Mouse (Mus musculus) Patski (cell line): ENCODE data around the gene Nsmce3. TPM values are rescaled to one million over a fixed set of nuclear protein-coding genes. Genes with fewer than 3 reads are reported as not detected.
A peak's percentile ranks its signal among the peaks of the same experiment; 100 is the strongest.

ENCODE experiments used
- ATAC-seq: fragments of 100-300 bp; one replicate; pipeline ENCODE4 v1.8.0; 2021
- CTCF ChIA-PET: fragments of 350-600 bp; sonication (Branson Sonifier 250); formaldehyde crosslinking; loops from one replicate; lab custom pipeline; 2022; ENCODE audit warnings: inconsistent platforms; lab: Charles Lee
- POLR2A ChIA-PET: fragments of 350-600 bp; sonication (Branson Sonifier 250); formaldehyde crosslinking; loops from one replicate; lab custom pipeline; 2022; ENCODE audit warnings: antibody characterized with exemption, inconsistent platforms; lab: Charles Lee
- DNase-seq: peaks from one replicate; pipeline ENCODE4 v3.0.0-alpha.2; 2011; ENCODE audit warnings: low read depth, low spot score
- H3K27me3 ChIP-seq: fragments of 371-371 bp; one replicate; pipeline ENCODE4 v1.5.1; 2021
- CTCF ChIP-seq: fragments of 100-300 bp; IDR thresholded peaks from one replicate; pipeline ENCODE4 v1.5.1; 2021
- in situ Hi-C: fragments of 300-500 bp; cut with MboI; formaldehyde crosslinking; loops from 3 replicates; pipeline ENCODE4 v1.11.1; 2018; ENCODE audit warnings: low pct_unique_long_range_greater_than_20kb, mixed read lengths
- polyA plus RNA-seq: library from polyadenylated mRNA; unstranded; gene quantifications from one replicate; pipeline ENCODE4 v1.2.3, GENCODE M21; 2021

Gene Nsmce3
- polyA plus RNA-seq, 1 experiment from 2014 or later = 6.7 TPM

DNA sequence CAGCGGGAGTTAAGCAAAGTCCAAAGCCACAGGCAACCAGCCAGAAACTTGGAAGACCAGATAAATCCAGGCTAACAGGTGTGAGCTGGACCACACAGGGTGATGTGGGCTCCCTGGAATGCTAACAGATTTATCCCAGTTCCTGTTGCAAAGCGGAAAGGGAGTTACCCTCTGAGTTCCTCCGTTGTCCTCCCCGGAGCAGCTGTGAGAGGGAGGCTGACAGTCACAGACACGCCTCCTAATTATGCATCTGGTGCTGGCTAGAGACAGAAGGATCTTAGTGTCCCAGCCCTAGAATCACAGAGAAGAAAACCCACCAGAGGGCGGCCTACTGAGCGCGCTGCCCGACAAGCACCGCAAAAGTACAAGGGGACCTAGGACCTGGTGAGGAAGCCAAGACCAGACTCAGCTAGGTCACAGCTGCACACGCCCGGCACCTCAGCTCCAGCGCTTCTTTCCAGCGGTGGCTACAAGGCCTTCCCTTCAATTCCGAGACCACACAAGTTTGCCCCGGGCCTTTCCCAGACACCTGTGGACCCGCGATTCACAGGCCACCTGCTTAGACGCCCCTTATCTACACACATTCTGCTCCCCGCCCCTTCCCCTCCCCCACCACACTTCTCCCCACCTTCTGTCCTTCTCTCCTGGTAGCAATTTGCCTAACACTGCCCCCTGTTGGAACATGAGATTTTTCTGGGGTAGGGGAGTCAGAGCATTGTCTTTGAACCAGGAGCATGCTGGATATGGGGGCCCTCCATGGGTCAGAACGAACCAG is 32.8 kb downstream of the Nsmce3 start:
- H3K27me3 ChIP-seq = no peaks in the 10 kb centered on the region
- peak; percentile 91 for ATAC-seq
- POLR2A ChIA-PET = no interaction called here
- in situ Hi-C loops = no loop called here
- DNase-seq = peak; percentile 76
- CTCF ChIA-PET = no interaction called here
- peak; percentile 25 for TF ChIP-seq CTCF

DNA sequence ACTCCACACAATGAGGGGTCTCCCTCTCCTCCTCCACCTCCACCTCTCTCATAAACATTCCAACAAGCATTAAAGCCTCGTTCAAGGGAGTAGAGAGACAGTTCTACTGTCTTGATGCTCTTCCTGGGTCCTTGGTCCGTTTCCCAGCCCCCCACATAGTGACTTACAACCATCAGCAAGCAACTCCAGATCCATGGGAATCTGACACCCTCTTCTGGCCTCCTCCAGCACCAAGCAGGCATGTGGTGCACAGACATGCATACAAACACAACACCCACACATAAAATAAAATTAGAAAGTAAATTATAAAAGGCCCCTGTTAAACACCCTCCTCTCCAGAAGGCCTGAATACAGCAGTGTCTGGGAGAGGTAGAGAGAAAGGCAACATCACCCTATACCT is 33.5 kb downstream of the Nsmce3 start:
- in situ Hi-C loops = no loop called here
- DNase-seq (peak; percentile 1), ATAC-seq (no peak)
- H3K27me3 ChIP-seq = no peaks in the 10 kb centered on the region
- POLR2A ChIA-PET = no interaction called here
- CTCF ChIA-PET = no interaction called here
- no peak for TF ChIP-seq CTCF

DNA sequence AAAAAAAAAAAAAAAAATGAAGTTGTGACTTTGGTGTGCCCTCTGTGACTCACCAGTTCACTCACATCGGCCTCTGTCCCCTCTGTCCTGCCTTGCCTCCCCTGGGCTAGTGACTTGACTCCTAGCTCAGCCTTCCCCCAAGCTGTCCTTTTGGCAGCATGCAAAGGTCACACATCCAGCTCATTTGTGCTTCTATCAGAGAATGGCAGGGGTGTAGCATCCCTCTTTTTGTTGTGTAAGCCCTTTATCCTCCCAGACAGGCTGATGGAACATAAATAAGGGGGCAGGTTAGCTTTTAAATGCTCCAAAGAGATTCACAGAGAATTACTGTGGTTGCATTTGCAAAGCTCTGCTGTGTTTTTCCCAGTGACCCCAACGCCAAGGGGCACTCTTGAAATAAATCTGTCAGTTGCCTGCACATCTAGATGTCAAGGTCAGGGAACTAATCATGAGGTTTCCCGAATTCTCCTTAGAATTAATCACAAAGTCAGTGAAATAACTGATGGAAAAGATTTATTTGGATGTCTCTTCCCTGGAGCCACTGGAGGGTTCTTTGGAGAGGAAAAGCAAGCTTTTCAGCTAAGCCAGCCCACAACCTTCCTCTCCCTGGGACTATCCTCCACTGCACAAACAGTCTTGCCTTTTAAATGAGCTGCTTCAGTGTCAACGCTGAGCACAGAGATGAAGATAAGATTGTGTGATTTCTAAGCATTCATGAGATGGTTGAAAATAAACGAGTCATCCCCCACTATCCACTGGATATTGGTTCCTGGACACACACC is 42.4 kb downstream of the Nsmce3 start:
- no peak for ATAC-seq
- no peak for DNase-seq
- POLR2A ChIA-PET = interaction anchor here (0.7 kb wide), 1 partner anchor 719 kb away, joined by 3 read pairs; no protein-coding TSS in a partner anchor
- TF ChIP-seq CTCF = no peak
- H3K27me3 ChIP-seq = peaks cover 3% of the 10 kb centered on the region
- in situ Hi-C loops = no loop called here
- CTCF ChIA-PET = interaction anchor here (1.0 kb wide), 1 partner anchor 14 kb away, joined by 4 read pairs; no protein-coding TSS in a partner anchor

DNA sequence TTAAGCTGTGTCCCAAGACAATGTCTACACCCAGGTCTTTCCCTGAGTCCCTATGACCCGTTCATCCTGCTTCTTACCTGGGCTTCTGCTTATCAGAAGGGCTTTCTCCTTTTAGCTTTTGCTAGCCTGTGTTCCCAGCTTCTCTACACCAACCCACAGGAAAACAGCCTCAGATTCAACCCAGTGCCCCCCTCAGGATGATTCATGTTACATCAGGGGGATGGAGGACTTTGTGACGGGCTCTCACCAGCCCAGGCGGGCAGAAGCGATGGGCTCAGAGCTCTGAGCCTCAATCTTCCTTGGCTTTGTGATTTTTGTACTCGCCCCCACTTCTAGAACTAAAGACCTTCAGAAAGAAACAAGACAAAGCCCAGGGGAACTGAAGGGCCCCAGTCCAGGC is 51.7 kb downstream of the Nsmce3 start:
- no peak for TF ChIP-seq CTCF
- in situ Hi-C loops = no loop called here

DNA sequence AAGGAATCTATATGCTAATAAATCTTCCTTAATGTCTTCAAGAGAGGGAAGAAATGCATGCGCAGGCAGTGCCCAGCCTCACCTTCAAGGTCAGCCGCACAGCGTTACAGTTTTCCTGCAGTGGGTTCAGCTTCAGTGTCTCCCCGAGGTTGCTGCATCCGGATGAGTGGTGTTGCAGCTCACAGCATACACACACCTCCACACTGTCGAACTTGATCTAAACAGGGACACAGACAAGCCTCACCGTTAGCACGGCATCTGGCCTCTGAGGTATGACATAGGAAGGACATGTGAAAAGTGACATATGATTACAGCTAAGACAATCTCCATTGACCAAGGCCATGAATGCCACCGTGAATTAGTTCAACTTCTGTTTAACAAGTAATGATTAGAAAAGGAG is 53.1 kb downstream of the Nsmce3 start:
- no peak for TF ChIP-seq CTCF
- DNase-seq (no peak), ATAC-seq (no peak)
- POLR2A ChIA-PET = no interaction called here
- no peaks in the 10 kb centered on the region for H3K27me3 ChIP-seq
- CTCF ChIA-PET = interaction anchor here (2.6 kb wide), 1 partner anchor 11 kb away, joined by 10 read pairs; no protein-coding TSS in a partner anchor
- in situ Hi-C loops = no loop called here

More for the DNA sequence above, 51.7 kb downstream of the Nsmce3 start:
- no peak for ATAC-seq
- ChIA-PET POLR2A (no interaction called here), CTCF (interaction anchor here (2.6 kb wide), 1 partner anchor 13 kb away, joined by 10 read pairs; no protein-coding TSS in a partner anchor)
- H3K27me3 ChIP-seq = no peaks in the 10 kb centered on the region
- no peak for DNase-seq
